Mouse (Mus musculus) limb, embryonic 12.5 days (tissue): Measurements from ENCODE around the gene Zfp488. TPM values are rescaled to one million over a fixed set of nuclear protein-coding genes. Genes with fewer than 3 reads are reported as not detected.

ENCODE experiments used
- ATAC-seq: fragments of 200-750 bp; cut with Nextera tagmentation; 2 replicates; pipeline ENCODE4 v1.8.0; 2017; ENCODE audit warnings: low read depth, moderate TSS enrichment; ENCODE audit not compliant: insufficient number of reproducible peaks, insufficient read depth, low FRiP score, low TSS enrichment
- H3K27ac ChIP-seq: fragments of 300-500 bp; sonication (generic); 2 replicates; pipeline ENCODE4 v1.5.1; 2016; ENCODE audit warnings: mild to moderate bottlenecking, moderate library complexity
- H3K27me3 ChIP-seq: fragments of 300-500 bp; sonication (generic); 2 replicates; pipeline ENCODE4 v1.6.1; 2016; ENCODE audit warnings: mild to moderate bottlenecking, moderate library complexity
- H3K36me3 ChIP-seq: fragments of 300-500 bp; sonication (generic); 2 replicates; pipeline ENCODE4 v1.6.1; 2016; ENCODE audit warnings: mild to moderate bottlenecking, moderate library complexity
- H3K4me1 ChIP-seq: fragments of 300-500 bp; sonication (generic); replicated peaks from 2 replicates; pipeline ENCODE4 v1.6.1; 2016
- H3K4me2 ChIP-seq: fragments of 300-500 bp; sonication (generic); 2 replicates; pipeline ENCODE4 v1.6.1; 2016; ENCODE audit warnings: mild to moderate bottlenecking, moderate library complexity
- H3K4me3 ChIP-seq: fragments of 300-500 bp; sonication (generic); replicated peaks from 2 replicates; pipeline ENCODE4 v1.5.1; 2016; ENCODE audit warnings: mild to moderate bottlenecking
- H3K9ac ChIP-seq: fragments of 300-500 bp; sonication (generic); replicated peaks from 2 replicates; pipeline ENCODE4 v1.6.1; 2016; ENCODE audit warnings: mild to moderate bottlenecking, moderate library complexity
- H3K9me3 ChIP-seq: fragments of 300-500 bp; sonication (generic); 2 replicates; pipeline ENCODE4 v1.6.1; 2016; ENCODE audit warnings: mild to moderate bottlenecking, moderate library complexity
- WGBS: fragments of 180-500 bp; shearing (Covaris S2); methylation state at CpG from one replicate; pipeline ENCODE4 v1.1.7; 2016; 5-methylcytosine and 5-hydroxymethylcytosine counted together
- polyA plus RNA-seq: library from polyadenylated mRNA; unstranded; fragments of >200 nt; fragmentation: Nextera tagmentation; extraction: Ambion mirVana; gene quantifications from 2 replicates; pipeline ENCODE4 v1.2.1, GENCODE M21; 2016

The Zfp488 gene
- polyA plus RNA-seq, 1 experiment from 2014 or later: 0.18 TPM

- Histone ChIP-seq H3K9ac (no peak overlapping the region), H3K36me3 (no peaks in the 10 kb centered on the region), H3K4me3 (no peak overlapping the region), H3K4me2 (no peak overlapping the region), H3K4me1 (no peaks in the 10 kb centered on the region), H3K9me3 (no peaks in the 10 kb centered on the region), H3K27ac (no peak overlapping the region), H3K27me3 (peaks cover 6% of the 10 kb centered on the region; the same call in 1 of the 2 replicates)
- WGBS: 82% methylated on average over 6 of the region's 6 CpGs
- no peak for ATAC-seq
Observed at GRCm38 (mm10) chr14:33946125-33946524, 32.4 kb downstream of the Zfp488 start.

DNA sequence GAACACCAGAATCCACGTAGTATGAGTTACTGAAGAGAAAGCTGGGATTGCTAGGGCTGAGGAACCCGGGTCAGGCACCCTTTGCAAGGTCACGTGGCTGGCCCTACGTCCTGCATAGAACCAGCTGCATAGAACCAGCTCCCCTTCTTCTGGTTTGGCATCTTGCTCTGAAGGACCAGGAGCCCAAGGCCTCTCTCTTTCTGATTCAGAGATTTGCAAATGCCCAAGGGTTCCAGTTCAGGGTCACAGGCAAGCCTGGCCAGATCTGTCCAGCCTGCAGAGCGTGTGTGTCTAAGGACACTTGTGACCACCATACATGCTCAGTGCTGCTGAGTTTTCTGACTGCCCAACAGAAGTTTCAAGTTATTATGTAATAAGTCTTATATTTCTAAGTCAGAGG lies 36.3 kb downstream of the Zfp488 start:
- Histone ChIP-seq H3K27ac (no peak overlapping the region), H3K27me3 (peaks cover 13% of the 10 kb centered on the region; the same call in 1 of the 2 replicates), H3K4me1 (no peaks in the 10 kb centered on the region), H3K9ac (no peak overlapping the region), H3K4me3 (no peak overlapping the region), H3K4me2 (no peak overlapping the region), H3K36me3 (no peaks in the 10 kb centered on the region), H3K9me3 (no peaks in the 10 kb centered on the region)
- WGBS: 79% methylated on average over 5 of the region's 5 CpGs
- no peak for ATAC-seq

DNA sequence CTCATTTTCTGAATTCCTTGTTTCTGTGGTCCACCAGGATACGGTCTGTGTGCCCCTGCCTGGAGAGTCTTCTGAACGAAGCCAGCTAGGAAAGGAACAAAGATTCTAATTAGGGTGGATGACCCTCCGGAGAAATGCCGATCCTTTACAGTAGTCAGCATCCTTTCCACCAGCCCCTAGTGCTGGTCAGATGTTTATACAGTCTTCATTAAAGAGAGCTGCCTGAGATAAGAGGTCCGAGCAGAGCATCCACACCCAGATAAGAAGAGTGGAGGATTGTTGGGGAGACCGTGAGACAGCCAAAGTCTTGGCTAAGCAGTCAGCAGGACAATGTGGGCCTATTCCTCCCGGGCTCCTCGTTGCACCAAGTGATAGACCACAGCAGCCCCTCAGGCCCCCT lies 37.8 kb downstream of the Zfp488 start, which contains the start of gene Gdf2:
Gene Gdf2, plus strand, starts transcription at position 301 of the 400 bp plus-strand sequence.
- WGBS: 68% methylated on average over 8 of the region's 8 CpGs
- Histone ChIP-seq H3K36me3 (no peaks in the 10 kb centered on the region), H3K4me1 (no peaks in the 10 kb centered on the region), H3K9me3 (no peaks in the 10 kb centered on the region), H3K4me3 (no peak within 1 kb of the TSS), H3K4me2 (no peak within 1 kb of the TSS), H3K27ac (no peak within 1 kb of the TSS), H3K27me3 (peaks cover 13% of the 10 kb centered on the region; the same call in 1 of the 2 replicates), H3K9ac (no peak within 1 kb of the TSS)
- no peak for ATAC-seq

DNA sequence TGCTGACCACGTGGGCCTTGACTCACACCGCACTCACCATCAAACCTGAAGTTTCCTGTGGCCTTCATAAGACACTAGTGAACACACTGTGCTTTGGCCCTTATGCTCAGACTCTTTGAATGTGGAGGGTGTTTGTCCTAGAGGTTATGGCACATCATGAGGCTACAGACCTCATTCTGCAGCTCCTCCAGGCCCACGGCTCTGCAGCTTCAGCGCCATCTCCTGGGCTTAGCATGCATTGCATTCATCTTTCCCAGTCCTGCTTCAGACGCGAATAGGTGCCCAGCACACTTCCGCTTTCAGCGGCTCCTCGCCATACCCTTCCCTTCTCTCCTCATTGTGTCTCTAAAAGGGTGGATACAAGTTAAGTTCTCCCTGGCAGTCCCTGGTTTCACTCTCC lies 39.4 kb downstream of the Zfp488 start:
- Histone ChIP-seq H3K36me3 (peaks cover 5% of the 10 kb centered on the region; the same call in 1 of the 2 replicates), H3K9ac (no peak overlapping the region), H3K4me3 (no peak overlapping the region), H3K9me3 (no peaks in the 10 kb centered on the region), H3K4me2 (peak overlapping the region; percentile 37), H3K27me3 (peaks cover 13% of the 10 kb centered on the region), H3K4me1 (no peaks in the 10 kb centered on the region), H3K27ac (no peak overlapping the region)
- WGBS: 22% methylated on average over 9 of the region's 9 CpGs
- peak; percentile 61; the same call in 1 of the 2 replicates for ATAC-seq

DNA sequence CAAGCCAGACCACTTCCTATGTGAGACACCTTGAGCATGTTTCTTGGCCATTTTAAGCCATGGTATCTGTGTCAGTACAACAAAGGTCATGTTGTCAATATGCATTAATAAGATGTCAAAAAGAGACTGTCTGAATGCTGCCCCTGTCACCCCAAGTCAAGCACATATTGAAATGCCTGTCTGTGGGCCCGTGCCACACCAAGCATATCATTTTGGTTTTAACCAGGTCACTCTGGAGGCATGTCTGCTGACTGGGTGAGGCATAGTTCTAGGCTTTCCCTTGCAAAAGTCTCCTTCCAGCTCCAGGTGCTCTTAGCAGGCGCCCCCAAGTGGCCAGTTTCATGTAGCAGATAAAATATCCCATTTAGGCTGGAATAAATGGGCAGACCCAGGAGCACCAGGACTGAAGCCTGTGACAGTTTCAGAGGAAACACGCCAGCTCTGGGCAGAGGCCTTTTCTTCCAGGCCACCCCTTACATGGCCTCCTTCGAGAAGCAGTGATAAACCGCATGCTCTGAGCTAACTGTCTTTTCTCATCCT lies 44.7 kb downstream of the Zfp488 start:
- H3K27me3 ChIP-seq: peaks cover 41% of the 10 kb centered on the region
- no peak overlapping the region for H3K4me2 ChIP-seq
- no peak overlapping the region for H3K4me3 ChIP-seq
- H3K4me1 ChIP-seq: peaks cover 7% of the 10 kb centered on the region; the same call in 1 of the 2 replicates
- no peak overlapping the region for H3K27ac ChIP-seq
- 46% methylated on average over 5 of the region's 5 CpGs for WGBS
- H3K9me3 ChIP-seq: no peaks in the 10 kb centered on the region
- H3K36me3 ChIP-seq: peaks cover 5% of the 10 kb centered on the region; the same call in 1 of the 2 replicates
- no peak overlapping the region for H3K9ac ChIP-seq
- ATAC-seq: 0 out of 2 replicates have a peak, but pooled peaks have one; percentile 13

DNA sequence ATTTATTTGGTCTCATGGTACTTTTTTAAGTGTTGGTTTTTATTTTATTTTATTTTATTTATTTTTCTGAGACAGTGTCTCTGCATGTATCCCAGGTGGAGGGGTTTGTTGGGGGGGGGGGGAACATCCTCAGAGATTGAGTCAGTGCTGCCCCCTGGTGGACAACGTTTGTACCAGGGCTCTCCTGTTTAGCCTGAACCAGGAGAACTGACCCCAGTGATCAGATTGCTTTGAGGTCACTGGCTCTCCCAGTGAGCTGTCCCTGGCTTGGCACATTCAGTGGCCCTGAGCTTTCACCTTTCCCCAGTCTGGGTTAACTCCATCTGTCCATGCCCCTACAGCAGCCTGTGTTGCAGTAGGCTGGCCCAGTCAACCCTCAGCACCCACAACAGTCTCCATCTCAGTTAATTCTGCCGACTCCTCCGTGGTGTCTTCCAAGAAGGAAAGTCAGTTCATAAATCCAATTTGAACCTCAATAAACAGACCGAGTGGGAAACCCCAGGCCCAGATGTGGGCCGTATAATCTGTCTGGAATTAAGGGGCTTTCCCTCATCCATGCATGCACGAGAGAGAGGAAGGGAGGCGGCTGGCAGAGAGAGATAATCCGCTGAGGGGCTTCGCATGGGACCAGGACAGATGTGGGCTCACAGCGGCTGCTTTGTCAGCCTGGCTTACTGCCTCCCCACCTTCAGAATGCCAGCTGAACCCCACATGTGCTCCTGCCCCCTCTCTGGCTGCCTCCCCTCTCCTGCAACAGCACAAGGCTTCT lies 45.4 kb downstream of the Zfp488 start:
- 65% methylated on average over 10 of the region's 10 CpGs for WGBS
- no peak overlapping the region for H3K4me3 ChIP-seq
- no peak overlapping the region for H3K27ac ChIP-seq
- H3K36me3 ChIP-seq: peaks cover 5% of the 10 kb centered on the region; the same call in 1 of the 2 replicates
- no peak overlapping the region for H3K9ac ChIP-seq
- peaks cover 46% of the 10 kb centered on the region for H3K27me3 ChIP-seq
- H3K4me1 ChIP-seq: peaks cover 7% of the 10 kb centered on the region; the same call in 1 of the 2 replicates
- H3K9me3 ChIP-seq: no peaks in the 10 kb centered on the region
- no peak overlapping the region for H3K4me2 ChIP-seq
- no peak for ATAC-seq

DNA sequence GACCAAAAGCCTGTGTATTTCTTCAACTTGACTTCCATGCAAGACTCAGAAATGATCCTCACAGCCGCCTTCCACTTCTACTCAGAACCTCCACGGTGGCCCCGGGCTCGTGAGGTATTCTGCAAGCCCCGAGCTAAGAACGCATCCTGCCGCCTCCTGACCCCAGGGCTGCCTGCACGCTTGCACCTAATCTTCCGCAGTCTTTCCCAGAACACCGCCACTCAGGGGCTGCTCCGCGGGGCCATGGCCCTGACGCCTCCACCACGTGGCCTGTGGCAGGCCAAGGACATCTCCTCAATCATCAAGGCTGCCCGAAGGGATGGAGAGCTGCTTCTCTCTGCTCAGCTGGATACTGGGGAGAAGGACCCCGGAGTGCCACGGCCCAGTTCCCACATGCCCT lies 46.7 kb downstream of the Zfp488 start:
- Histone ChIP-seq H3K27ac (no peak overlapping the region), H3K27me3 (peaks cover 52% of the 10 kb centered on the region), H3K4me3 (no peak overlapping the region), H3K36me3 (peaks cover 5% of the 10 kb centered on the region; the same call in 1 of the 2 replicates), H3K9ac (no peak overlapping the region), H3K4me2 (no peak overlapping the region), H3K9me3 (no peaks in the 10 kb centered on the region), H3K4me1 (peaks cover 7% of the 10 kb centered on the region)
- WGBS: 47% methylated on average over 17 of the region's 17 CpGs
- ATAC-seq: no peak

DNA sequence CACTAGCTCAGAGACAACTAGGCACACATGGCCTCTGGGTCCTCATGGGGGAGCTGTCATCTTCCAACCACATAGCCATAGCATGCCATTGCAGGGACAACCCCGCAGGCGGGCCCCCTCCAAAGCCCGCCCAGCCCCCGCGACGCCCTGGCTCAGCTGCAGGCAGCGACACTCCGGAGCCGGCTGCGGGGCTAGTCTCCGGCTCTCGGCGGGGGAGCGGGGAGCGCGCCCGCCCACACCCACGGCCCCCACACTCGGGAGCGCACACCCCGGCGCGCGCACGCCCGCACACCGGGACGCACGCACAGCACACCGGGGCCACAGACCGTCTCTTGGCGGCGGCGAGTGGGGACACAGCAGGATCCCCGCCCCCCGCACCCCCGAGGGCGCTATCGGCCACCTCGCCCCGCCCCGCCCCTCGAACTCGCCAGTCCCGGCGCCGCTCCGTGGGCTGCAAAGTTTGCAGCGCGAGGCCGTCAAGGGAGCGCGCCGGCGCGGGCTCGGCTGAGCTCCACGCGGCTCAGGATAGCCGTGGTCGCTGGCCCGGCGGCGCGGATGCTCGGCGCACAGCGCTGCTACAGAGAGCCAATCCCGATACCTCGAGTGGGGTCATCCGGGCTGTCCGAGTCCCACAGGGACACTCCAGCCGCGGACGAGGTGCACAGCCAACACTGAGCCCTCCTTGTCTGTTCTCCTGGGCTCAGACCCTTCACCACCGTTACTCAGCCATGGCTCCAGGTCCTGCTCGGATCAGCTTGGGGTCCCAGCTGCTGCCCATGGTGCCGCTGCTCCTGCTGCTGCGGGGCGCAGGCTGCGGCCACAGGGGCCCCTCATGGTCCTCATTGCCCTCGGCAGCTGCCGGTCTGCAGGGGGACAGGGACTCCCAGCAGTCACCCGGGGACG lies 55.1 kb downstream of the Zfp488 start, which contains the start of gene Gdf10:
Gene Gdf10, plus strand, starts transcription at position 420 of the 903 bp plus-strand sequence.
- Histone ChIP-seq H3K9me3 (no peaks in the 10 kb centered on the region), H3K4me1 (peaks cover 53% of the 10 kb centered on the region), H3K27ac (peak within 1 kb of the TSS; percentile 69), H3K36me3 (no peaks in the 10 kb centered on the region), H3K4me3 (peak within 1 kb of the TSS; percentile 64), H3K27me3 (peaks cover 68% of the 10 kb centered on the region), H3K4me2 (peak within 1 kb of the TSS; percentile 96), H3K9ac (peak within 1 kb of the TSS; percentile 75)
- under 1% methylated on average over 77 of the region's 85 CpGs for WGBS
- ATAC-seq: peak; percentile 75

DNA sequence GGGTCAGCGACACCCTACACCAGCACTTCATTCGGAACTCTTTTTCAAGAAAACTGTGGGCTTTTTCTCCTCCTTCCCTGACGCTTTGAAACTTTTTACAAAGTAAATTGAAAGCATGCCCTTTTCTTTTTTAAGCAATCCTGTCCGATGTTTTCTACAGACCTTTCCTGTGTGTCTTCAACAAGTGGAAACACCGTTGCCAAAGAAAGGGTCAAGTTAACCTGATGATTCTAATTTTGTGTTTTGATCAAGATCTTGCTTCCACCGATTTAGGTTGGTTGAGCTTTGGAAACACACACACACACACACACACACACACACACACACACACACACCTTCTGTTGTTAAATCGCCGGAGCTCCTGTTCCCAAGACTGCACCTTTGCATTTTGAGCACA lies 55.8 kb downstream of the Zfp488 start:
- ATAC-seq: no peak
- WGBS: 8% methylated on average over 8 of the region's 8 CpGs
- peaks cover 58% of the 10 kb centered on the region for H3K4me1 ChIP-seq

DNA sequence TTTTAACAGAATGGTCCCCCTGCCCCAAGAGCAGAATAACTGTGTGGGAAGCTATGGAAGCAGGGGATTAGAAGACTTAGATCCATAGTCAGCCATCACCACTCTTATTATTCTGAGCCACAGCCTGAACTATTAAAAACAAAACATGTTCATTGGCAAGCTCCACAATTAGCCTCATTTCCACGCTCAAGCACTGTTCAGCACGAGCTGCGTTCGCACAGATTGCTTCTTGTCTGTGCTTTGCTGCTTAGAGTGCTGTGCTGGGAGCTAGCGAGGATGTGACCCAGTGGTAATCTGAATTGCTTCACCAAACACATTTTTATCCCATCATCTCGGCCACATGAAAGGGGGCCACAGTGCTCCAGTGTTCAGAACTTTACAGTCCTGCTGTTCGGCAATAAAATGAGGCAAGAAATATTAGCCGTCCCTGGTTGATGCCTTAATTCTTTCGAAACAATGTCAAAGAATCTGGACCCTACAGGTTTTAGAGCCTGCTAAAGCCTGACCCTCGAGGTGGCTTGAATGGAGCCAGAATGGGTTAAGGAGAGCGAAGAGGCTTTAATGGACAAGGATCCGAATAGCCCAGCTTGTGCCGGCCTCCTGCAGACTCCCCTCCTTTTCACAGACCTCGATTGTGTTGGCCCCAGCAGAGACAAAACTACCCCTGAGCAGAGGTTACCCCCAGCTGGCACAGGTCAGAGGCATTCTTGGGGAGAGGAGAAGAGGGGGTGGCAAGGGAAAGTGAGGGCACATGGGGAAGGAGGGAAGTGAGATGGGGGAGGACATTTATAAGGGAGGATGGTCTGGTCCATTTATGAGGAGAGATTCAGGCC lies 57.6 kb downstream of the Zfp488 start:
- Histone ChIP-seq H3K4me3 (no peak overlapping the region), H3K27ac (peak overlapping the region; percentile 31)

More for the DNA sequence above, 55.8 kb downstream of the Zfp488 start:
- Histone ChIP-seq H3K4me2 (peak overlapping the region; percentile 96), H3K27me3 (peaks cover 69% of the 10 kb centered on the region), H3K4me3 (peak overlapping the region; percentile 64), H3K9me3 (no peaks in the 10 kb centered on the region), H3K27ac (peak overlapping the region; percentile 69; the same call in 1 of the 2 replicates), H3K9ac (peak overlapping the region; percentile 75), H3K36me3 (no peaks in the 10 kb centered on the region)

More for the DNA sequence above, 57.6 kb downstream of the Zfp488 start:
- Histone ChIP-seq H3K4me2 (0 out of 2 replicates have a peak overlapping the region, but pooled peaks have one; percentile 1), H3K36me3 (no peaks in the 10 kb centered on the region), H3K4me1 (peaks cover 58% of the 10 kb centered on the region), H3K27me3 (peaks cover 60% of the 10 kb centered on the region), H3K9me3 (no peaks in the 10 kb centered on the region), H3K9ac (no peak overlapping the region)
- no peak for ATAC-seq
- WGBS: 16% methylated on average over 14 of the region's 14 CpGs
